Mouse (Mus musculus): ENCODE measurements at regions not wholly inside any gene's neighbourhood (a gene's known extent, or its start where the extent isn't known, plus 50 kb on each side); places are given as distances from the start of the nearest gene placed in this dataset.

- Histone ChIP-seq H3K27ac (ENCODE audit: insufficient read depth, low read length) (no peak overlapping the region), H3K4me1 (ENCODE audit: control insufficient read depth, insufficient read depth, low read length) (no peaks in the 10 kb centered on the region), H3K4me3 (ENCODE audit: insufficient read depth, low read length) (no peak overlapping the region)
- TF ChIP-seq POLR2A (IDR thresholded peaks at IDR 0.05; ENCODE audit: extremely low read depth, insufficient read depth, low read length) (no peak), CTCF (IDR thresholded peaks at IDR 0.05; ENCODE audit: extremely low read depth, insufficient read depth, low read length) (no peak)
Measured at GRCm38 (mm10) chr16:7927756-7928155, 497.2 kb downstream of the Tmem114 start.

- H3K4me1 ChIP-seq (ENCODE audit: control insufficient read depth, insufficient read depth, low read length) = no peaks in the 10 kb centered on the region
- TF ChIP-seq POLR2A (IDR thresholded peaks at IDR 0.05; ENCODE audit: extremely low read depth, insufficient read depth, low read length) (no peak), CTCF (IDR thresholded peaks at IDR 0.05; ENCODE audit: extremely low read depth, insufficient read depth, low read length) (no peak)
- no peak overlapping the region for H3K4me3 ChIP-seq (ENCODE audit: insufficient read depth, low read length)
- no peak overlapping the region for H3K27ac ChIP-seq (ENCODE audit: insufficient read depth, low read length)
Measured at GRCm38 (mm10) chr16:7895786-7896185, 529.1 kb downstream of the Tmem114 start.

- TF ChIP-seq POLR2A (IDR thresholded peaks at IDR 0.05; ENCODE audit: extremely low read depth, insufficient read depth, low read length) = no peak
- no peak for TF ChIP-seq CTCF (IDR thresholded peaks at IDR 0.05; ENCODE audit: extremely low read depth, insufficient read depth, low read length)
- no peaks in the 10 kb centered on the region for H3K4me1 ChIP-seq (ENCODE audit: control insufficient read depth, insufficient read depth, low read length)
Measured at GRCm38 (mm10) chr16:7892799-7893198, 532.1 kb downstream of the Tmem114 start.

GRCm38 (mm10) chr16:7863406-7863805, 561.5 kb downstream of the Tmem114 start:
- TF ChIP-seq CTCF (IDR thresholded peaks at IDR 0.05; ENCODE audit: extremely low read depth, insufficient read depth, low read length) (no peak), POLR2A (IDR thresholded peaks at IDR 0.05; ENCODE audit: extremely low read depth, insufficient read depth, low read length) (no peak)
- no peak overlapping the region for H3K27ac ChIP-seq (ENCODE audit: insufficient read depth, low read length)
- H3K4me1 ChIP-seq (ENCODE audit: control insufficient read depth, insufficient read depth, low read length) = no peaks in the 10 kb centered on the region
- no peak overlapping the region for H3K4me3 ChIP-seq (ENCODE audit: insufficient read depth, low read length)

More at GRCm38 (mm10) chr16:7892799-7893198, 532.1 kb downstream of the Tmem114 start:
- Histone ChIP-seq H3K4me3 (ENCODE audit: insufficient read depth, low read length) (no peak overlapping the region), H3K27ac (ENCODE audit: insufficient read depth, low read length) (no peak overlapping the region)

- no peak overlapping the region for H3K4me3 ChIP-seq (ENCODE audit: insufficient read depth, low read length)
- no peak overlapping the region for H3K27ac ChIP-seq (ENCODE audit: insufficient read depth, low read length)
- H3K4me1 ChIP-seq (ENCODE audit: control insufficient read depth, insufficient read depth, low read length) = no peaks in the 10 kb centered on the region
- TF ChIP-seq POLR2A (IDR thresholded peaks at IDR 0.05; ENCODE audit: extremely low read depth, insufficient read depth, low read length) (no peak), CTCF (IDR thresholded peaks at IDR 0.05; ENCODE audit: extremely low read depth, insufficient read depth, low read length) (no peak)
Measured at GRCm38 (mm10) chr16:7839139-7839538, 585.8 kb downstream of the Tmem114 start.

- H3K4me1 ChIP-seq (ENCODE audit: control insufficient read depth, insufficient read depth, low read length) = no peaks in the 10 kb centered on the region
- H3K27ac ChIP-seq (ENCODE audit: insufficient read depth, low read length) = peak overlapping the region; percentile 78; the same call in 1 of the 2 replicates
- no peak overlapping the region for H3K4me3 ChIP-seq (ENCODE audit: insufficient read depth, low read length)
- no peak for TF ChIP-seq POLR2A (IDR thresholded peaks at IDR 0.05; ENCODE audit: extremely low read depth, insufficient read depth, low read length)
- no peak for TF ChIP-seq CTCF (IDR thresholded peaks at IDR 0.05; ENCODE audit: extremely low read depth, insufficient read depth, low read length)
Measured at GRCm38 (mm10) chr16:7831142-7831541, 593.8 kb downstream of the Tmem114 start.

- TF ChIP-seq CTCF (IDR thresholded peaks at IDR 0.05; ENCODE audit: extremely low read depth, insufficient read depth, low read length) = no peak
- no peak for TF ChIP-seq POLR2A (IDR thresholded peaks at IDR 0.05; ENCODE audit: extremely low read depth, insufficient read depth, low read length)
- Histone ChIP-seq H3K27ac (ENCODE audit: insufficient read depth, low read length) (peak overlapping the region; percentile 59), H3K4me1 (ENCODE audit: control insufficient read depth, insufficient read depth, low read length) (no peaks in the 10 kb centered on the region), H3K4me3 (ENCODE audit: insufficient read depth, low read length) (no peak overlapping the region)
Measured at GRCm38 (mm10) chr16:7829939-7830650, 594.8 kb downstream of the Tmem114 start.

GRCm38 (mm10) chr16:7801161-7801560, 623.8 kb downstream of the Tmem114 start:
- Histone ChIP-seq H3K27ac (ENCODE audit: insufficient read depth, low read length) (no peak overlapping the region), H3K4me3 (ENCODE audit: insufficient read depth, low read length) (no peak overlapping the region), H3K4me1 (ENCODE audit: control insufficient read depth, insufficient read depth, low read length) (no peaks in the 10 kb centered on the region)
- TF ChIP-seq POLR2A (IDR thresholded peaks at IDR 0.05; ENCODE audit: extremely low read depth, insufficient read depth, low read length) (no peak), CTCF (IDR thresholded peaks at IDR 0.05; ENCODE audit: extremely low read depth, insufficient read depth, low read length) (no peak)

GRCm38 (mm10) chr16:7797176-7797786, 627.7 kb downstream of the Tmem114 start:
- TF ChIP-seq CTCF (IDR thresholded peaks at IDR 0.05; ENCODE audit: extremely low read depth, insufficient read depth, low read length) (no peak), POLR2A (IDR thresholded peaks at IDR 0.05; ENCODE audit: extremely low read depth, insufficient read depth, low read length) (no peak)
- Histone ChIP-seq H3K4me1 (ENCODE audit: control insufficient read depth, insufficient read depth, low read length) (no peaks in the 10 kb centered on the region), H3K4me3 (ENCODE audit: insufficient read depth, low read length) (no peak overlapping the region), H3K27ac (ENCODE audit: insufficient read depth, low read length) (no peak overlapping the region)

GRCm38 (mm10) chr16:7795561-7795960, 629.4 kb downstream of the Tmem114 start:
- no peaks in the 10 kb centered on the region for H3K4me1 ChIP-seq (ENCODE audit: control insufficient read depth, insufficient read depth, low read length)
- no peak overlapping the region for H3K27ac ChIP-seq (ENCODE audit: insufficient read depth, low read length)
- no peak overlapping the region for H3K4me3 ChIP-seq (ENCODE audit: insufficient read depth, low read length)
- TF ChIP-seq POLR2A (IDR thresholded peaks at IDR 0.05; ENCODE audit: extremely low read depth, insufficient read depth, low read length) = no peak
- no peak for TF ChIP-seq CTCF (IDR thresholded peaks at IDR 0.05; ENCODE audit: extremely low read depth, insufficient read depth, low read length)
